Mouse (Mus musculus): ENCODE measurements around the gene Akap3. TPM values are rescaled to one million over a fixed set of nuclear protein-coding genes. Genes with fewer than 3 reads are reported as not detected.

The Akap3 gene
- polyA plus RNA-seq, 1 experiment from 2014 or later, result not detected

Other genes starting within 250 kb of the Akap3 start
- 1.8 and 2.8 TPM in 2 replicates for gene Kcna1, start 206.7 kb upstream of the Akap3 start, polyA plus RNA-seq (2014; fragmentation: Nextera tagmentation; extraction: Ambion mirVana)
- gene Kcna6, start 112.4 kb upstream of the Akap3 start, polyA plus RNA-seq (2014; fragmentation: Nextera tagmentation; extraction: Ambion mirVana), result 9.4 and 9.9 TPM in 2 replicates
- 186 and 187 TPM in 2 replicates for gene Ndufa9, start 4.0 kb upstream of the Akap3 start, polyA plus RNA-seq (2014; fragmentation: Nextera tagmentation; extraction: Ambion mirVana)
- gene Dyrk4, start 68.7 kb downstream of the Akap3 start, polyA plus RNA-seq (2014; fragmentation: Nextera tagmentation; extraction: Ambion mirVana), result 0.30 and 0.35 TPM in 2 replicates
- 41.3 and 47.6 TPM in 2 replicates for gene Rad51ap1, start 86.5 kb downstream of the Akap3 start, polyA plus RNA-seq (2014; fragmentation: Nextera tagmentation; extraction: Ambion mirVana)
- 15.2 TPM in 2 replicates for gene D6Wsu163e, start 86.9 kb downstream of the Akap3 start, polyA plus RNA-seq (2014; fragmentation: Nextera tagmentation; extraction: Ambion mirVana)
- gene Fgf6, start 162.5 kb downstream of the Akap3 start, polyA plus RNA-seq (2014; fragmentation: Nextera tagmentation; extraction: Ambion mirVana), result 3.5 and 4.8 TPM in 2 replicates
- not detected in 2 replicates for gene Fgf23, start 219.8 kb downstream of the Akap3 start, polyA plus RNA-seq (2014; fragmentation: Nextera tagmentation; extraction: Ambion mirVana)

Data from embryonic facial prominence, embryonic 14.5 days (tissue).